Mouse (Mus musculus) myocyte (in vitro differentiated cells): ENCODE measurements around the gene Ppef2.

ENCODE experiments used
- MAX ChIP-seq: IDR thresholded peaks from one replicate; pipeline ENCODE4 v1.6.1; 2011; ENCODE audit warnings: low read depth, mild to moderate bottlenecking, control low read depth
- MYOG ChIP-seq, 3 experiments: IDR thresholded peaks; one replicate each; pipeline ENCODE4 v1.6.1; 2011; ENCODE audit warnings: control low read depth in 2 of 3, low read depth in 2 of 3, mild to moderate bottlenecking in 2 of 3; ENCODE audit not compliant: insufficient read length in 2 of 3, control insufficient read depth in 1 of 3, insufficient read depth in 1 of 3
- POLR2A ChIP-seq: IDR thresholded peaks from one replicate; pipeline ENCODE4 v1.6.1; 2011; ENCODE audit warnings: low read depth, mild to moderate bottlenecking, control low read depth, moderate library complexity; ENCODE audit not compliant: insufficient read length
- REST ChIP-seq: IDR thresholded peaks from one replicate; pipeline ENCODE4 v1.6.1; 2011; ENCODE audit warnings: mild to moderate bottlenecking, control low read depth, moderate library complexity; ENCODE audit not compliant: insufficient read depth, insufficient read length
- TCF12 ChIP-seq: IDR thresholded peaks from one replicate; pipeline ENCODE4 v1.6.1; 2011; ENCODE audit warnings: mild to moderate bottlenecking, control low read depth; ENCODE audit not compliant: poor library complexity, insufficient read depth, severe bottlenecking
- TCF3 ChIP-seq: IDR thresholded peaks from one replicate; pipeline ENCODE4 v1.6.1; 2011; ENCODE audit warnings: low read depth, control low read depth; ENCODE audit not compliant: insufficient read length

DNA sequence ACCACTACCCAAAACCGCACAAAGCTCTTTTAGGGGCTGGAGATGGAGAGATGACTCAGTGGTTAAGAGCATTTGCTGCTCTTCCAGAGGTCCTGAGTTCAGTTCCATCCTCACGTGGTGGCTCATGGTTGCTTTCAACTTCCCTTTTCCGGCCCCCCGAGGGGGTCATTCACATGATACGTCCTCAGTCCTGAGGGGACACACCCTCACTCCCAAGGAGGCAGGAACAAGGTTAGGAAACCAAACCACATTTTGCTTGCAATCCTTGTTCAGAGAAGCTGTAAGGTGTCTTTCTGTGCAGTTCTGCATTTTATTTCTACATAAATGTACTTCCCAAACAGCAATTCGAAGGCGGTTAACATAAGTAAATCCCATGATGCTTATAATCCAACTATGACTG is 14.4 kb upstream of the Ppef2 start:
- TF ChIP-seq TCF12 (no peak), REST (no peak), MYOG (IDR thresholded peaks at IDR 0.05; ENCODE audit: control insufficient read depth in 1 of 3, insufficient read depth in 1 of 3, insufficient read length in 2 of 3, low read depth in 2 of 3) (no peak), POLR2A (no peak), TCF3 (no peak), MAX (no peak)
